Mouse (Mus musculus): ENCODE results near the gene Ndufv2.

- TF ChIP-seq POLR2A (IDR thresholded peaks at IDR 0.05; ENCODE audit: insufficient read depth, low read length) (no peak), CTCF (IDR thresholded peaks at IDR 0.05; ENCODE audit: low read depth, low read length) (no peak), EP300 (IDR thresholded peaks at IDR 0.05; ENCODE audit: insufficient read depth, low read depth, low read length) (no peak)
These were observed 6.1 kb upstream of the Ndufv2 start for GRCm38 (mm10) chr17:66107466-66107865.

All from ES-Bruce4 (cell line).